Mouse (Mus musculus) C2C12 (cell line): ENCODE measurements around the gene Pglyrp1.

Source experiments
- CTCF ChIP-seq: IDR thresholded peaks from one replicate; pipeline ENCODE4 v1.5.1; 2011; ENCODE audit not compliant: control insufficient read depth, insufficient read depth, insufficient read length
- MYOD1 ChIP-seq: IDR thresholded peaks from one replicate; pipeline ENCODE4 v1.6.1; 2011; ENCODE audit warnings: low read depth; ENCODE audit not compliant: control insufficient read depth, insufficient read length

- no peak for TF ChIP-seq CTCF
- TF ChIP-seq MYOD1 = no peak
Observed at GRCm38 (mm10) chr7:18862801-18863200, 8.3 kb upstream of the Pglyrp1 start.
